Mouse (Mus musculus): ENCODE results near the gene Gfer. TPM values are rescaled to one million over a fixed set of nuclear protein-coding genes. Genes with fewer than 3 reads are reported as not detected.
"Not testable (repeated sequence)": the region's sequence is repeated elsewhere in the genome, so short reads cannot be mapped to it uniquely, and the experiment has no call there.

Gfer gene
- total RNA-seq, 2 experiments from 2014 or later, result 21.5 TPM

DNA sequence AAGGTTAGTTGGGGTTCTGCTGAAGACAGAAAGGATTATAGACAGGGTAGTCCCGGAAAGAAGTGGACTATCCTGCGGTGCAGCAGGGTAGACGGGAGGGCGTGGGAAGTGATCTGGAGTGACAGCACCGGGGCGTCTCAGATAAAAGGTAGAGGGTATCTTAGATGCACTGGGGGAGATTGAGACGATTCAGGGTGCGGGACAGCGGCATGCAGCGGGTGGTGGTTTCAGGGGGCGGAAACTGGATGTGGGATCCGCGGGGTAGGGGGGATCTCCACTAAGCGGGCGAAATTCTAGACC, 27.9 kb upstream of the Gfer start:
- intact Hi-C loops (cut with DNase I), result no loop called here
- no peak for DNase-seq (ENCODE audit: extremely low spot score in 1 of 2, low spot score in 2 of 2)

DNA sequence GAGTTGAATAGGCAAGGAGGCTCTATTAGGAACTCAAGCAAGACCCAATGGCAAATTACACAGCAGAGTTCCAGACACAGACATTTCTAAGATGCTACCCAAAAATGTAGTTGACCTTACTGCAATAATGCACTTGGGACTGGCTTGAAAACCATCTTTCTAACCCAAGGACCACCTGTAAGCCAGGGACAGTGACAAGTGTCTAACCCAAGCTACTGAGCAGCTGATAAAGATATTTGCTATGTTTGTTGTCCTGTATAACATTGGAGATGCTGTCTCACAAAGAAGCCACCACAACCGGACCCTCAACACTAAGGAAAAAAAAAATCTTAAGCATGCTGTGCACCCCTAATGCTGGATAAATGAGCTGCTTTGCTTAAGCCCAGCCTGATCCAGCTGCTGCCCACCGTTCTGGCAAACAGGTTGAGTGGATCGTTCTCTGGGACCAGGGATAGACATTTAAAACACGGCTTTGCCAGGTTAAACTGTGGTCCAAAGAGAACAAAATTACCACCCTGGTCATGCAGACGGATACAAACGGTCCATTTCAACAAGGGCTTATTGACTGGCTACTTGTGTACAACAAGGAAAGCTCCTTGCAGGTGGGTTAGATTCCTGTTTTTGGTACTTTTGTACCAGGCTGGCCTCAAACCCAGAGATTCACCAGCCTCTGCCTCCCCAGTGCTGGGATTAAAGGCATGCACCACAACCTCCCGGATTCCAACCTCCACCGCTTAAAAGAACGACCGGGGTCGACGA, 27.3 kb upstream of the Gfer start:
- DNase-seq (ENCODE audit: extremely low spot score in 1 of 2, low spot score in 2 of 2), result no peak
- intact Hi-C loops (cut with DNase I), result no loop called here

- DNase-seq (ENCODE audit: extremely low spot score in 1 of 2, low spot score in 2 of 2), result no peak
- intact Hi-C loops (cut with DNase I), result no loop called here
Observed at GRCm38 (mm10) chr17:24722220-24722924, 26.4 kb upstream of the Gfer start.

DNA sequence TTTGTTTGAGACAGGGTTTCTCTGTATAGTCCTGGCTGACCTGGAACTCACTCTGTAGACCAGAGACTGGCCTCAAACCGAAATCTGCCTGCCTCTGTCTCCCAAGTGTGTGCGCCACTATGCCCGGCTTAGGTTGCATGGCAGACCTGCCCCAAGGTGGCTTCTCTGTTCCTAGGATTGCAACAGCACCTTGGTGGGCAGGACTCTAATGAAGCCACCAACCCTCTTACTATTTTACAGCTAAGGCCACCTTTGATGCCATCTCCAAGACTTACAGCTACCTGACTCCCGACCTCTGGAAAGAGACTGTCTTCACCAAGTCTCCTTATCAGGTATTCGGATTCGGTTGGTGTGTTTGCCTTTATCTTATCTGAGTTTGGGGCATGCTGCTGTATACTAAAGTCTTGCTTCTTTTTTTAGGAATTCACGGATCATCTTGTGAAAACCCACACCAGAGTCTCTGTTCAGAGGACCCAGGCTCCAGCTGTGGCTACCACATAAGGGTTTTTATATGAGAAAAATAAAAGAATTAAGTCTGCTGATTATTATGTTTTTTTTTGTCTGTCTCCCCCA, 25.5 kb upstream of the Gfer start:
- intact Hi-C loops (cut with DNase I); DNase-seq (ENCODE audit: extremely low spot score in 1 of 2, low spot score in 2 of 2): not testable (repeated sequence)

- intact Hi-C loops (cut with DNase I); DNase-seq (ENCODE audit: extremely low spot score in 1 of 2, low spot score in 2 of 2): not testable (repeated sequence)
Observed at GRCm38 (mm10) chr17:24720616-24721015, 24.7 kb upstream of the Gfer start.

GRCm38 (mm10) chr17:24719494-24720222, 23.7 kb upstream of the Gfer start:
- intact Hi-C loops (cut with DNase I), result no loop called here
- DNase-seq (ENCODE audit: extremely low spot score in 1 of 2, low spot score in 2 of 2), result peak; percentile 99 to 100

- DNase-seq (ENCODE audit: extremely low spot score in 1 of 2, low spot score in 2 of 2); intact Hi-C loops (cut with DNase I): not testable (repeated sequence)
Observed at GRCm38 (mm10) chr17:24718938-24719337, 23.0 kb upstream of the Gfer start.

GRCm38 (mm10) chr17:24717943-24718342, 22.0 kb upstream of the Gfer start, which contains the start of the genes Rnf151 and Rps2:
TSS of gene Rnf151 (minus strand) at chr17:24718063.
TSS of gene Rps2 (plus strand) at chr17:24718116.
- intact Hi-C loops (cut with DNase I), result no loop called here
- DNase-seq (ENCODE audit: extremely low spot score in 1 of 2, low spot score in 2 of 2), result no peak

GRCm38 (mm10) chr17:24716166-24716682, 20.3 kb upstream of the Gfer start:
- no peak for DNase-seq (ENCODE audit: extremely low spot score in 1 of 2, low spot score in 2 of 2)
- intact Hi-C loops (cut with DNase I), result no loop called here

DNA sequence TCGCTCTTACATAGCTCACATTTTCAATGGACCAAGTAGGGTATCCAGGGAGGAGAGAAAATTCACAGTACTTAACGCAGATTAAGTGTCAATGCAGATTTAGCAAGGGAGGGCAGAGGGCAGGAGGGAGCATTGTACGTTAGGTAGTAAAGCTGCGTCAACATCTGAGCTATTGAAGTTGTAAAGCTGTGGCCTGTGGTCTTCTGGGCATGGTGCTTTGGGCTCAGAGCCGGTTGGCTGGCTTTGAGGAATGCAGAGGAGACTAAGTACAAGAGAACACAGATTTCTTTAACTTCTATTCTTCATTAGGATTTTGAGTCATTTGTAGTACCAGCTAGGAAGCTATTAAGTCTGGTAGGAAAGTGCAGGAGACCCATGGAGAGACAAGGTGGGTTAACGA, 19.6 kb upstream of the Gfer start:
- no peak for DNase-seq (ENCODE audit: extremely low spot score in 1 of 2, low spot score in 2 of 2)
- intact Hi-C loops (cut with DNase I), result no loop called here

DNA sequence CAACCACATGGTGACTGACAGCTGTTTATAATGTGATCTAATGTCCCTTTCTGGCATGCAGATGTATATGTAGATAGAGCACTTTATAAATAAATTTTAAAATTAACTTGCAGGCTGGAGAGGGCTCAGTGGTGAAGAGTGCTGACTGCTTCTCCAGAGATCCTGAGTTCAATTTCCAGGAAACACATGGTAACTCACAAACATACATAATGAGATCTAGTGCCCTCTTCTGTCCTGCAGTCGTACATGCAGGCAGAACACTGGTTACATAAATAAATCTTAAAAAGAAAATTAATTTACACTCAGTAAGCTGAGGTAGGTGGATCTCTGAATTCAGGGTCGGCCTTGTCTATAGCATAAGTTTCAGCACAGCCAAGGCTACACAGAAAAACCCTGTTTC, 12.7 kb upstream of the Gfer start:
- DNase-seq (ENCODE audit: extremely low spot score in 1 of 2, low spot score in 2 of 2), result no peak
- intact Hi-C loops (cut with DNase I), result no loop called here

DNA sequence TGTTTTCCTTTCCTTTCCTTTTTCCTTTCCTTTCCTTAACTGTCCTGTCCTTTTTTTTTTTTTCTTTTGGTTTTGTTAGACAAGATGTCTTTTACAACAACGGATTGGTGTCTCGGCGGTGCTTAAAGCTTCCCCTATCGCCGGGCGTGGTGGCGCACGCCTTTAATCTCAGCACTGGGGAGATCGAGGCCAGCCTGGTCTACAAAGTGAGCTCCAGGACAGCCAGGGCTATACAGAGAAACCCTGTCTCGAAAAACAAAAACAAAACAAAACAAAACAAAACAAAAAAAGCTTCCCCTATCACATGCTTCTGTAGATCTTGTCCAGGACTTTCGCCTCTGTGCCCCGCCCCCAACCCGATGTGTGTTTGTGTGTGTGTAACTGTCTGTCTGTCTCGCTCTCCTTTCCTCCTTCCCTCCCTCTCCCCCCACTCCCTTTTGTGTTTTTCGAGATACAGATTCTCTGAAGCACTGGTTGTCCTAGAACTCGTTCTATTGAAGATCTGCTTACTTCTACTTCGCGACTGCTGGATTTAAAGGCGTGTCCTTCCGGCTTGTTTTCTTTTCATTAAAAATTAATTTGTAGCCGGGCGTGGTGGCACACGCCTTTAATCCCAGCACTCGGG, 12.0 kb upstream of the Gfer start:
- intact Hi-C loops (cut with DNase I), result no loop called here
- DNase-seq (ENCODE audit: extremely low spot score in 1 of 2, low spot score in 2 of 2), result no peak

- intact Hi-C loops (cut with DNase I), result no loop called here
Observed at GRCm38 (mm10) chr17:24706982-24707800, 11.2 kb upstream of the Gfer start, which contains the start of gene Tbl3. TSS of gene Tbl3 (minus strand) at chr17:24707660.

DNA sequence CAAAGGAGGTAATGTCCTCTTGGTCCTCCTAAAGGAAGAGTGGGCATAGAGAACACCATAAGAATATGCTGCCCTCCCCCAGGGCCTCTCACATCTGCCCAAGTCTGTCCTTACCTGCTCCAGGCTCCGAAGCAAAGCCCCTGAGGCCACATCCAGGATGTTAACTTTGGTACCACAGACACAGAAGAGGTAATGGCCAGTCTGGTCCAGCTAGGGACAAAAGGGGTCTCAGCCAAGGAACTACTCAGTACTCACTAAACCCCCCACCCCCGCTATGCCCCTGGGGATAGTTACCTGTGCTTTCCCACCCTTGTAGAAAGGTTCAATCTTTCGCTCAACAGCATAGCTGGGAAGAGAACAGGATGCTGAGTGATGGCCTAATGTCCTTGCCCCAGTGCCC, 9.9 kb upstream of the Gfer start:
- intact Hi-C loops (cut with DNase I), result no loop called here
- no peak for DNase-seq (ENCODE audit: extremely low spot score in 1 of 2, low spot score in 2 of 2)

More at GRCm38 (mm10) chr17:24706982-24707800, 11.2 kb upstream of the Gfer start, which contains the start of gene Tbl3:
- DNase-seq (ENCODE audit: extremely low spot score in 1 of 2, low spot score in 2 of 2), result peak; percentile 94 to 96

- intact Hi-C loops (cut with DNase I), result no loop called here
- no peak for DNase-seq (ENCODE audit: extremely low spot score in 1 of 2, low spot score in 2 of 2)
Observed at GRCm38 (mm10) chr17:24701251-24701650, 5.3 kb upstream of the Gfer start.

GRCm38 (mm10) chr17:24699473-24699872, 3.5 kb upstream of the Gfer start:
- DNase-seq (ENCODE audit: extremely low spot score in 1 of 2, low spot score in 2 of 2), result no peak
- intact Hi-C loops (cut with DNase I), result no loop called here

DNA sequence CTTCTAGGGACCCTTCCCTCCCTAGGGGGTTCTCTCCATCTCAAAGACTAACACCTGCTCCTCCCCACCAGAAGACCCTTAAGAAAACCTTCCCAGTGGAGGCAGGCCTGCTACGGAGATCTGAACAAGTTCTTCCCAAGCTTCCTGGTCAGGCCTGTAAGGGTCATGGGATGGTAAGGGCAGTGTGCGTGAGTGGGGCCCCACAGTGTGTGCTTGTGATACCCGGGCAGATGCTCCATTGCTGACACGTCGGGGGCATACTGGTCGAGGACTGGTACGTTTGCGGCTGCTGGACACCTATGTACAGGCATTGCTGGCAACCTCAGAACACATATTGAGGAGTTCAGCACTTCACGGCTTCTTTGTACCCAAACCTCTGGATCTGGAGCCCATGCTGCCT, 2.8 kb upstream of the Gfer start:
- intact Hi-C loops (cut with DNase I), result no loop called here
- DNase-seq (ENCODE audit: extremely low spot score in 1 of 2, low spot score in 2 of 2), result no peak

DNA sequence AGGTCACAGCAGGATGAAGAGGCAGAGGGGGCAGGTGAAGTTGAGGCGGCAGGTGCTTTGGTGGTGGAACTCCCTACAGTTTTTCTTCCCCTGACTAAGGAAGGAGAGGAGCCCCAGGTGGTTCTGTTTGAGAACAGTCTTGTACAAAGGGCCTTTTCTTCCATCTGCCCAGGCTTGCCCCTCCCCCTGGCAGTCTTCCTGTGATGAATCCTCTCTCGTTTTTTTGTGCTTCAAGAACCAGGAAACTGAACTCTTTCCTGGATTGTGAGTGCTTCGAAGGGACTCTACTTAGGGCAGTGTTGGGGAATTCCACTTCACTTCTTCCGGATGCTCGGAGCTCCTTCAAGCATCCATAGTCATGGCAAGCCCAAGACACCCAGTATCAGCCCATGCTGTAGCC, 2.0 kb upstream of the Gfer start:
- intact Hi-C loops (cut with DNase I), result no loop called here

More for the DNA sequence above, 2.0 kb upstream of the Gfer start:
- DNase-seq (ENCODE audit: extremely low spot score in 1 of 2, low spot score in 2 of 2), result peak in 1 of 2 experiments; percentile 68

All from left cerebral cortex, postnatal 10 days (tissue).